Mouse (Mus musculus) v-Abl transformed pro-B cells (cell line): ENCODE measurements at regions not wholly inside any gene's neighbourhood (a gene's known extent, or its start where the extent isn't known, plus 50 kb on each side); places are given as distances from the start of the nearest gene placed in this dataset.
"Not testable (repeated sequence)": the region's sequence is repeated elsewhere in the genome, so short reads cannot be mapped to it uniquely, and the experiment has no call there.

Experiments used
- in situ Hi-C, 2 experiments: fragments of 400-800 bp; cut with MboI; formaldehyde crosslinking; loops; one replicate each; pipeline ENCODE4 v1.15.1; 2025; ENCODE audit not compliant: unreplicated experiment in 2 of 2

- in situ Hi-C loops, result no loop called here
These were observed 196.4 kb upstream of the Gdi2 start for GRCm38 (mm10) chr13:3341416-3341815.

GRCm38 (mm10) chr13:3343611-3344010 is 194.3 kb upstream of the Gdi2 start:
- in situ Hi-C loops, result no loop called here

GRCm38 (mm10) chr13:3354912-3355311 is 183.0 kb upstream of the Gdi2 start:
- in situ Hi-C loops, result not testable (repeated sequence)

- in situ Hi-C loops, result no loop called here
These were observed 179.7 kb upstream of the Gdi2 start for GRCm38 (mm10) chr13:3358079-3358608.

GRCm38 (mm10) chr13:3358996-3359750 is 178.7 kb upstream of the Gdi2 start:
- in situ Hi-C loops, result no loop called here

GRCm38 (mm10) chr13:3359751-3360260 is 178.1 kb upstream of the Gdi2 start:
- in situ Hi-C loops, result not testable (repeated sequence)

GRCm38 (mm10) chr13:3360503-3361490 is 177.1 kb upstream of the Gdi2 start:
- in situ Hi-C loops, result no loop called here

GRCm38 (mm10) chr13:3372701-3373100 is 165.2 kb upstream of the Gdi2 start:
- in situ Hi-C loops, result no loop called here

- in situ Hi-C loops, result not testable (repeated sequence)
These were observed 164.2 kb upstream of the Gdi2 start for GRCm38 (mm10) chr13:3373522-3374220.

GRCm38 (mm10) chr13:3374796-3375195 is 163.1 kb upstream of the Gdi2 start:
- in situ Hi-C loops, result no loop called here

- in situ Hi-C loops, result not testable (repeated sequence)
These were observed 160.1 kb upstream of the Gdi2 start for GRCm38 (mm10) chr13:3377801-3378200.

- in situ Hi-C loops, result loop anchor here (5.0 to 25.0 kb wide), 7 partner anchors 159 to 1207 kb away; partner anchors contain the start of genes Akr1c12 (in 1 of the 2) and Akr1e1 (in 1 of the 2)
These were observed 132.1 kb upstream of the Gdi2 start for GRCm38 (mm10) chr13:3405783-3406182.

GRCm38 (mm10) chr13:3406236-3407017 is 131.4 kb upstream of the Gdi2 start:
- in situ Hi-C loops, result loop anchor here (5.0 to 25.0 kb wide), 7 partner anchors 158 to 1206 kb away; partner anchors contain the start of genes Akr1c12 (in 1 of the 2) and Akr1e1 (in 1 of the 2)

GRCm38 (mm10) chr13:3410281-3410680 is 127.6 kb upstream of the Gdi2 start:
- in situ Hi-C loops, result loop anchor here (5.0 to 25.0 kb wide), 4 partner anchors 145 to 1202 kb away; partner anchors contain the start of gene Akr1e1 (in 1 of the 2)

- in situ Hi-C loops, result loop anchor here (10.0 to 25.0 kb wide), 3 partner anchors 138 to 1195 kb away; partner anchors contain the start of gene Akr1e1 (in 1 of the 2)
These were observed 120.8 kb upstream of the Gdi2 start for GRCm38 (mm10) chr13:3417026-3417425.

GRCm38 (mm10) chr13:3455374-3455773 is 82.5 kb upstream of the Gdi2 start:
- in situ Hi-C loops, result not testable (repeated sequence)

GRCm38 (mm10) chr13:3476884-3477283 is 61.0 kb upstream of the Gdi2 start:
- in situ Hi-C loops, result no loop called here

- in situ Hi-C loops, result no loop called here
These were observed 59.7 kb upstream of the Gdi2 start for GRCm38 (mm10) chr13:3477997-3478728.
